Mouse (Mus musculus): Measurements from ENCODE around the gene Gm29666. TPM values are rescaled to one million over a fixed set of nuclear protein-coding genes. Genes with fewer than 3 reads are reported as not detected.

Gm29666 gene
- polyA plus RNA-seq (2015; fragmentation: Nextera tagmentation; extraction: Ambion mirVana): 0.58 and 0.71 TPM in 2 replicates

- ATAC-seq: no peak
- Histone ChIP-seq H3K9me3 (no peaks in the 10 kb centered on the region), H3K27ac (no peak within 1 kb of the TSS), H3K4me3 (replicated peaks) (no peak within 1 kb of the TSS), H3K27me3 (replicated peaks) (no peaks in the 10 kb centered on the region), H3K36me3 (no peaks in the 10 kb centered on the region), H3K4me2 (replicated peaks) (no peak within 1 kb of the TSS), H3K4me1 (replicated peaks) (peaks cover 5% of the 10 kb centered on the region; the same call in 1 of the 2 replicates), H3K9ac (no peak within 1 kb of the TSS)
- 97% methylated on average over 3 of the region's 3 CpGs for WGBS
Measured at GRCm38 (mm10) chr15:84919938-84920337, at the start of gene Gm29666. Gene Gm29666 (minus strand): TSS chr15:84920038.

GRCm38 (mm10) chr15:84968534-84968933 lies 48.7 kb upstream of the Gm29666 start:
- no peak overlapping the region for H3K27ac ChIP-seq
- H3K9ac ChIP-seq: no peak overlapping the region
- WGBS: 83% methylated on average over 4 of the region's 4 CpGs
- H3K27me3 ChIP-seq (replicated peaks): no peaks in the 10 kb centered on the region
- H3K4me2 ChIP-seq (replicated peaks): no peak overlapping the region
- H3K36me3 ChIP-seq: no peaks in the 10 kb centered on the region
- H3K4me3 ChIP-seq (replicated peaks): no peak overlapping the region
- H3K4me1 ChIP-seq (replicated peaks): peaks cover 2% of the 10 kb centered on the region; the same call in 1 of the 2 replicates
- H3K9me3 ChIP-seq: no peaks in the 10 kb centered on the region
- ATAC-seq: no peak

- H3K4me3 ChIP-seq (replicated peaks): no peak overlapping the region
- H3K9ac ChIP-seq: no peak overlapping the region
- no peaks in the 10 kb centered on the region; the same call in 1 of the 2 replicates for H3K4me1 ChIP-seq (replicated peaks)
- no peaks in the 10 kb centered on the region for H3K27me3 ChIP-seq (replicated peaks)
- H3K9me3 ChIP-seq: no peaks in the 10 kb centered on the region
- 62% methylated on average over 7 of the region's 7 CpGs for WGBS
- H3K4me2 ChIP-seq (replicated peaks): no peak overlapping the region
- H3K36me3 ChIP-seq: no peaks in the 10 kb centered on the region
- H3K27ac ChIP-seq: no peak overlapping the region
- no peak for ATAC-seq
Measured at GRCm38 (mm10) chr15:84965575-84966360, 45.9 kb upstream of the Gm29666 start.

GRCm38 (mm10) chr15:84964771-84965170 lies 44.9 kb upstream of the Gm29666 start:
- no peaks in the 10 kb centered on the region; the same call in 1 of the 2 replicates for H3K36me3 ChIP-seq
- H3K9ac ChIP-seq: no peak overlapping the region
- no peak for ATAC-seq
- no peak overlapping the region for H3K4me3 ChIP-seq (replicated peaks)
- H3K9me3 ChIP-seq: no peaks in the 10 kb centered on the region
- no peak overlapping the region for H3K27ac ChIP-seq
- no peak overlapping the region for H3K4me2 ChIP-seq (replicated peaks)
- WGBS: 60% methylated on average over 5 of the region's 5 CpGs
- no peaks in the 10 kb centered on the region; the same call in 1 of the 2 replicates for H3K4me1 ChIP-seq (replicated peaks)
- H3K27me3 ChIP-seq (replicated peaks): no peaks in the 10 kb centered on the region

GRCm38 (mm10) chr15:84962518-84962917 lies 42.7 kb upstream of the Gm29666 start:
- WGBS: 84% methylated on average over 2 of the region's 2 CpGs
- Histone ChIP-seq H3K9ac (no peak overlapping the region), H3K4me1 (replicated peaks) (no peaks in the 10 kb centered on the region; the same call in 1 of the 2 replicates), H3K27ac (no peak overlapping the region), H3K4me2 (replicated peaks) (no peak overlapping the region), H3K4me3 (replicated peaks) (no peak overlapping the region), H3K27me3 (replicated peaks) (no peaks in the 10 kb centered on the region), H3K9me3 (no peaks in the 10 kb centered on the region), H3K36me3 (peaks cover 5% of the 10 kb centered on the region; the same call in 1 of the 2 replicates)
- ATAC-seq: no peak

- no peak overlapping the region for H3K9ac ChIP-seq
- no peaks in the 10 kb centered on the region; the same call in 1 of the 2 replicates for H3K4me1 ChIP-seq (replicated peaks)
- no peak for ATAC-seq
- H3K4me3 ChIP-seq (replicated peaks): no peak overlapping the region
- H3K27ac ChIP-seq: no peak overlapping the region
- no peak overlapping the region for H3K4me2 ChIP-seq (replicated peaks)
- no peaks in the 10 kb centered on the region for H3K9me3 ChIP-seq
- 32% methylated on average over 7 of the region's 8 CpGs for WGBS
- H3K27me3 ChIP-seq (replicated peaks): no peaks in the 10 kb centered on the region
- H3K36me3 ChIP-seq: peaks cover 5% of the 10 kb centered on the region; the same call in 1 of the 2 replicates
Measured at GRCm38 (mm10) chr15:84960692-84961091, 40.9 kb upstream of the Gm29666 start.

- no peak overlapping the region for H3K9ac ChIP-seq
- no peaks in the 10 kb centered on the region for H3K27me3 ChIP-seq (replicated peaks)
- no peak overlapping the region for H3K27ac ChIP-seq
- no peaks in the 10 kb centered on the region for H3K9me3 ChIP-seq
- peaks cover 12% of the 10 kb centered on the region; the same call in 1 of the 2 replicates for H3K36me3 ChIP-seq
- WGBS: 72% methylated on average over 6 of the region's 6 CpGs
- no peaks in the 10 kb centered on the region; the same call in 1 of the 2 replicates for H3K4me1 ChIP-seq (replicated peaks)
- no peak for ATAC-seq
- H3K4me2 ChIP-seq (replicated peaks): no peak overlapping the region
- no peak overlapping the region for H3K4me3 ChIP-seq (replicated peaks)
Measured at GRCm38 (mm10) chr15:84959891-84960290, 40.1 kb upstream of the Gm29666 start.

- H3K4me1 ChIP-seq (replicated peaks): no peaks in the 10 kb centered on the region; the same call in 1 of the 2 replicates
- no peak for ATAC-seq
- peaks cover 16% of the 10 kb centered on the region; the same call in 1 of the 2 replicates for H3K36me3 ChIP-seq
- no peaks in the 10 kb centered on the region for H3K27me3 ChIP-seq (replicated peaks)
- H3K9me3 ChIP-seq: no peaks in the 10 kb centered on the region
- H3K9ac ChIP-seq: no peak overlapping the region
- no peak overlapping the region for H3K27ac ChIP-seq
- no peak overlapping the region for H3K4me3 ChIP-seq (replicated peaks)
- WGBS: 90% methylated on average over 3 of the region's 3 CpGs
- no peak overlapping the region for H3K4me2 ChIP-seq (replicated peaks)
Measured at GRCm38 (mm10) chr15:84958331-84958730, 38.5 kb upstream of the Gm29666 start.

GRCm38 (mm10) chr15:84957851-84958250 lies 38.0 kb upstream of the Gm29666 start:
- Histone ChIP-seq H3K27me3 (replicated peaks) (no peaks in the 10 kb centered on the region), H3K4me3 (replicated peaks) (no peak overlapping the region), H3K36me3 (peaks cover 21% of the 10 kb centered on the region; the same call in 1 of the 2 replicates), H3K9me3 (no peaks in the 10 kb centered on the region), H3K9ac (no peak overlapping the region), H3K4me1 (replicated peaks) (no peaks in the 10 kb centered on the region; the same call in 1 of the 2 replicates), H3K27ac (no peak overlapping the region), H3K4me2 (replicated peaks) (no peak overlapping the region)
- WGBS: 44% methylated on average over 3 of the region's 3 CpGs
- ATAC-seq: no peak

- ATAC-seq: no peak
- 92% methylated on average over 11 of the region's 11 CpGs for WGBS
- Histone ChIP-seq H3K9me3 (no peaks in the 10 kb centered on the region), H3K9ac (no peak overlapping the region), H3K27ac (no peak overlapping the region), H3K27me3 (replicated peaks) (no peaks in the 10 kb centered on the region), H3K4me1 (replicated peaks) (no peaks in the 10 kb centered on the region), H3K36me3 (peaks cover 19% of the 10 kb centered on the region; the same call in 1 of the 2 replicates), H3K4me3 (replicated peaks) (no peak overlapping the region), H3K4me2 (replicated peaks) (no peak overlapping the region)
Measured at GRCm38 (mm10) chr15:84953259-84953658, 33.4 kb upstream of the Gm29666 start.

- 86% methylated on average over 4 of the region's 4 CpGs for WGBS
- H3K9me3 ChIP-seq: no peaks in the 10 kb centered on the region
- H3K27me3 ChIP-seq (replicated peaks): no peaks in the 10 kb centered on the region
- H3K4me2 ChIP-seq (replicated peaks): no peak overlapping the region
- H3K36me3 ChIP-seq: peaks cover 13% of the 10 kb centered on the region; the same call in 1 of the 2 replicates
- no peaks in the 10 kb centered on the region for H3K4me1 ChIP-seq (replicated peaks)
- H3K27ac ChIP-seq: no peak overlapping the region
- no peak for ATAC-seq
- no peak overlapping the region for H3K9ac ChIP-seq
- H3K4me3 ChIP-seq (replicated peaks): no peak overlapping the region
Measured at GRCm38 (mm10) chr15:84950053-84950452, 30.2 kb upstream of the Gm29666 start.

- Histone ChIP-seq H3K27me3 (replicated peaks) (no peaks in the 10 kb centered on the region), H3K27ac (no peak overlapping the region), H3K36me3 (peaks cover 13% of the 10 kb centered on the region; the same call in 1 of the 2 replicates), H3K9ac (no peak overlapping the region), H3K4me2 (replicated peaks) (no peak overlapping the region), H3K4me3 (replicated peaks) (no peak overlapping the region), H3K9me3 (no peaks in the 10 kb centered on the region), H3K4me1 (replicated peaks) (no peaks in the 10 kb centered on the region)
- 89% methylated on average over 14 of the region's 14 CpGs for WGBS
- no peak for ATAC-seq
Measured at GRCm38 (mm10) chr15:84948990-84949389, 29.2 kb upstream of the Gm29666 start.

Measured in intestine, embryonic 15.5 days (tissue).